Mouse (Mus musculus): ENCODE measurements around the gene Zgrf1. TPM values are rescaled to one million over a fixed set of nuclear protein-coding genes. Genes with fewer than 3 reads are reported as not detected.
A peak's percentile ranks its signal among the peaks of the same experiment; 100 is the strongest.

Zgrf1 gene
- polyA plus RNA-seq, 1 experiment from 2014 or later: 8.2 TPM

- WGBS: 50% methylated on average over 18 of the region's 18 CpGs
Measured at GRCm38 (mm10) chr3:127646156-127646825, 93.0 kb downstream of the Zgrf1 start.

GRCm38 (mm10) chr3:127651742-127652653 lies 98.7 kb downstream of the Zgrf1 start:
- Histone ChIP-seq H3K4me1 (no peaks in the 10 kb centered on the region), H3K27ac (replicated peaks) (no peak overlapping the region), H3K9me3 (replicated peaks) (no peaks in the 10 kb centered on the region), H3K4me2 (replicated peaks) (no peak overlapping the region), H3K9ac (no peak overlapping the region), H3K27me3 (peaks cover 5% of the 10 kb centered on the region), H3K4me3 (replicated peaks) (no peak overlapping the region), H3K36me3 (no peaks in the 10 kb centered on the region)
- ATAC-seq (ENCODE audit: insufficient number of reproducible peaks, low FRiP score, low TSS enrichment, low read depth): no peak
- 47% methylated on average over 7 of the region's 7 CpGs for WGBS

More at GRCm38 (mm10) chr3:127646156-127646825, 93.0 kb downstream of the Zgrf1 start:
- Histone ChIP-seq H3K4me1 (peaks cover under 1% of the 10 kb centered on the region; the same call in 1 of the 2 replicates), H3K27ac (replicated peaks) (no peak overlapping the region), H3K36me3 (no peaks in the 10 kb centered on the region), H3K27me3 (peaks cover 55% of the 10 kb centered on the region), H3K9ac (no peak overlapping the region), H3K4me3 (replicated peaks) (no peak overlapping the region), H3K4me2 (replicated peaks) (no peak overlapping the region), H3K9me3 (replicated peaks) (no peaks in the 10 kb centered on the region)
- ATAC-seq (ENCODE audit: insufficient number of reproducible peaks, low FRiP score, low TSS enrichment, low read depth): no peak

GRCm38 (mm10) chr3:127660712-127661111 lies 107.4 kb downstream of the Zgrf1 start:
- H3K9ac ChIP-seq: no peak overlapping the region
- H3K4me1 ChIP-seq: no peaks in the 10 kb centered on the region
- H3K4me2 ChIP-seq (replicated peaks): no peak overlapping the region
- no peak for ATAC-seq (ENCODE audit: insufficient number of reproducible peaks, low FRiP score, low TSS enrichment, low read depth)
- no peaks in the 10 kb centered on the region for H3K9me3 ChIP-seq (replicated peaks)
- no peak overlapping the region for H3K27ac ChIP-seq (replicated peaks)
- WGBS: 69% methylated on average over 7 of the region's 7 CpGs
- no peak overlapping the region for H3K4me3 ChIP-seq (replicated peaks)
- no peaks in the 10 kb centered on the region for H3K36me3 ChIP-seq
- H3K27me3 ChIP-seq: no peaks in the 10 kb centered on the region

- no peak for ATAC-seq (ENCODE audit: insufficient number of reproducible peaks, low FRiP score, low TSS enrichment, low read depth)
- Histone ChIP-seq H3K4me2 (replicated peaks) (no peak overlapping the region), H3K27me3 (no peaks in the 10 kb centered on the region), H3K4me3 (replicated peaks) (no peak overlapping the region), H3K4me1 (no peaks in the 10 kb centered on the region), H3K27ac (replicated peaks) (no peak overlapping the region), H3K9ac (no peak overlapping the region), H3K9me3 (replicated peaks) (no peaks in the 10 kb centered on the region), H3K36me3 (no peaks in the 10 kb centered on the region)
- WGBS: 54% methylated on average over 22 of the region's 22 CpGs
Measured at GRCm38 (mm10) chr3:127661646-127662531, 108.6 kb downstream of the Zgrf1 start.

MicroRNA genes within 50 kb of the gene (microRNA counts, 519-probe panel; counts per million panel counts)
- microRNA mmu-miR-302a: 598 counts per million, percentile 1 among the panel's probes with 10 or more counts
- not detected for microRNA mmu-miR-302b
- not detected for microRNA mmu-miR-302c
- microRNA mmu-miR-302d: 1,630 counts per million, percentile 17 among the panel's probes with 10 or more counts
- microRNA mmu-miR-367: 2,469 counts per million, percentile 56 among the panel's probes with 10 or more counts

Small RNAs within 50 kb of the gene (microRNA-seq; reads per million reads assigned to microRNA genes)
- 54.5 reads per million, percentile 48 among the genes with 10 or more reads in this experiment for gene Mir302a (ENCODE audit: borderline number of aligned reads)
- 38.8 reads per million, percentile 42 among the genes with 10 or more reads in this experiment for gene Mir302b (ENCODE audit: borderline number of aligned reads)
- 3.4 reads per million, percentile 15 among the genes with 10 or more reads in this experiment for gene Mir302c (ENCODE audit: borderline number of aligned reads)
- 48.6 reads per million, percentile 46 among the genes with 10 or more reads in this experiment for gene Mir302d (ENCODE audit: borderline number of aligned reads)
- gene Mir367 (ENCODE audit: borderline number of aligned reads): not detected

Other genes starting within 250 kb of the Zgrf1 start
- 32.4 and 37.0 TPM in 2 replicates for gene Ank2, start 54.1 kb upstream of the Zgrf1 start, polyA plus RNA-seq (2015; fragmentation: Nextera tagmentation; extraction: Ambion mirVana)
- 49.9 TPM in 2 replicates for gene Larp7, start 140 bp upstream of the Zgrf1 start, polyA plus RNA-seq (2015; fragmentation: Nextera tagmentation; extraction: Ambion mirVana)
- gene Neurog2, start 79.6 kb downstream of the Zgrf1 start, polyA plus RNA-seq (2015; fragmentation: Nextera tagmentation; extraction: Ambion mirVana): 0.07 and 0.28 TPM in 2 replicates
- 1.0 and 2.4 TPM in 2 replicates for gene Alpk1, start 227.0 kb downstream of the Zgrf1 start, polyA plus RNA-seq (2015; fragmentation: Nextera tagmentation; extraction: Ambion mirVana)
- 3.6 TPM in 2 replicates for gene Tifa, start 236.3 kb downstream of the Zgrf1 start, polyA plus RNA-seq (2015; fragmentation: Nextera tagmentation; extraction: Ambion mirVana)

Measured in embryonic facial prominence, embryonic 15.5 days (tissue).